Mouse (Mus musculus): ENCODE measurements around the gene Eng.

Eng gene

GRCm38 (mm10) chr2:32624111-32624748 lies 22.2 kb upstream of the Eng start:
- no peak for DNase-seq

- DNase-seq, result peak; percentile 79
Observed at GRCm38 (mm10) chr2:32625212-32625872, 21.1 kb upstream of the Eng start.

- peak; percentile 68 for DNase-seq
Observed at GRCm38 (mm10) chr2:32625873-32626694, 20.3 kb upstream of the Eng start.

GRCm38 (mm10) chr2:32627266-32628043 lies 18.9 kb upstream of the Eng start:
- no peak for DNase-seq

GRCm38 (mm10) chr2:32628044-32628550 lies 18.3 kb upstream of the Eng start:
- DNase-seq, result no peak

GRCm38 (mm10) chr2:32628729-32629128 lies 17.7 kb upstream of the Eng start:
- DNase-seq, result peak; percentile 67

- DNase-seq, result no peak
Observed at GRCm38 (mm10) chr2:32629276-32629976, 17.0 kb upstream of the Eng start.

- DNase-seq, result no peak
Observed at GRCm38 (mm10) chr2:32630036-32630435, 16.4 kb upstream of the Eng start.

GRCm38 (mm10) chr2:32631046-32631445 lies 15.3 kb upstream of the Eng start:
- no peak for DNase-seq

- DNase-seq, result peak; percentile 70
Observed at GRCm38 (mm10) chr2:32631737-32632394, 14.5 kb upstream of the Eng start.

- no peak for DNase-seq
Observed at GRCm38 (mm10) chr2:32633660-32634059, 12.7 kb upstream of the Eng start.

GRCm38 (mm10) chr2:32634277-32635105 lies 11.9 kb upstream of the Eng start:
- DNase-seq, result no peak

- no peak for DNase-seq
Observed at GRCm38 (mm10) chr2:32636617-32637016, 9.8 kb upstream of the Eng start.

- no peak for DNase-seq
Observed at GRCm38 (mm10) chr2:32637778-32638281, 8.6 kb upstream of the Eng start.

- DNase-seq, result no peak
Observed at GRCm38 (mm10) chr2:32639632-32640031, 6.8 kb upstream of the Eng start.

GRCm38 (mm10) chr2:32640550-32641051 lies 5.8 kb upstream of the Eng start:
- no peak for DNase-seq

GRCm38 (mm10) chr2:32641810-32642209 lies 4.6 kb upstream of the Eng start:
- DNase-seq, result no peak

GRCm38 (mm10) chr2:32642813-32643212 lies 3.6 kb upstream of the Eng start:
- DNase-seq, result no peak

GRCm38 (mm10) chr2:32644083-32644482 lies 2.3 kb upstream of the Eng start:
- no peak for DNase-seq

GRCm38 (mm10) chr2:32644799-32645475 lies 1.5 kb upstream of the Eng start:
- DNase-seq, result no peak
